Mouse (Mus musculus) frontal cortex, adult 2 months (tissue): Measurements from ENCODE around the gene Adap1. TPM values are rescaled to one million over a fixed set of nuclear protein-coding genes. Genes with fewer than 3 reads are reported as not detected.

Experiments
- polyA plus RNA-seq: library from polyadenylated mRNA; depleted of rRNA; stranded (reverse); fragments of >200 nt; gene quantifications from 2 replicates; pipeline ENCODE4 v1.2.3, GENCODE M21; 2012; rRNA removed

Gene Adap1
- polyA plus RNA-seq, 1 experiment, result 178 TPM

Other genes starting within 250 kb of the Adap1 start
- gene Prkar1b, start 175.6 kb downstream of the Adap1 start, polyA plus RNA-seq, result 752 and 764 TPM in 2 replicates
- gene Dnaaf5, start 175.4 kb downstream of the Adap1 start, polyA plus RNA-seq, result 7.0 and 7.2 TPM in 2 replicates
- 102 and 115 TPM in 2 replicates for gene Sun1, start 125.0 kb downstream of the Adap1 start, polyA plus RNA-seq
- gene Get4, start 73.3 kb downstream of the Adap1 start, polyA plus RNA-seq, result 81.8 and 91.6 TPM in 2 replicates
- 93.5 and 97.3 TPM in 2 replicates for gene Cox19, start 25.8 kb upstream of the Adap1 start, polyA plus RNA-seq
- not detected in 2 replicates for gene Cyp2w1, start 27.0 kb upstream of the Adap1 start, polyA plus RNA-seq
- gene Gpr146, start 52.1 kb upstream of the Adap1 start, polyA plus RNA-seq, result 12.0 and 15.2 TPM in 2 replicates
- 0.42 and 0.44 TPM in 2 replicates for gene C130050O18Rik, start 79.7 kb upstream of the Adap1 start, polyA plus RNA-seq
- gene Gper1, start 97.5 kb upstream of the Adap1 start, polyA plus RNA-seq, result 4.7 and 5.7 TPM in 2 replicates
- 13.6 and 14.7 TPM in 2 replicates for gene 3110082I17Rik, start 134.9 kb upstream of the Adap1 start, polyA plus RNA-seq
- gene Zfand2a, start 158.9 kb upstream of the Adap1 start, polyA plus RNA-seq, result 45.4 and 49.0 TPM in 2 replicates
- gene Uncx, start 217.9 kb upstream of the Adap1 start, polyA plus RNA-seq, result 0.08 and 0.44 TPM in 2 replicates